Mouse (Mus musculus): ENCODE results near the gene Eif1ax. TPM values are rescaled to one million over a fixed set of nuclear protein-coding genes. Genes with fewer than 3 reads are reported as not detected.
"Not testable (repeated sequence)": the region's sequence is repeated elsewhere in the genome, so short reads cannot be mapped to it uniquely, and the experiment has no call there.

The Eif1ax gene
- polyA plus RNA-seq, 1 experiment, result 127 TPM

GRCm38 (mm10) chrX:159390347-159390962 is 18.5 kb downstream of the Eif1ax start:
- Histone ChIP-seq H3K79me3 (ENCODE audit: low read depth) (no peaks in the 10 kb centered on the region), H3K4me3 (ENCODE audit: insufficient read depth, poor library complexity, severe bottlenecking) (no peak overlapping the region), H3ac (ENCODE audit: control insufficient read depth, insufficient read length, low read depth) (no peak overlapping the region), H3K79me2 (ENCODE audit: control insufficient read depth, insufficient read depth) (no peaks in the 10 kb centered on the region), H3K36me3 (ENCODE audit: control insufficient read depth, insufficient read depth) (peaks cover 17% of the 10 kb centered on the region), H3K27me3 (ENCODE audit: control insufficient read depth, insufficient read depth, insufficient read length) (no peaks in the 10 kb centered on the region)
- TF ChIP-seq MYOG (IDR thresholded peaks at IDR 0.05; ENCODE audit: control insufficient read depth, extremely low read depth, insufficient read length), result no peak
- TF ChIP-seq FOSL1 (IDR thresholded peaks at IDR 0.05; ENCODE audit: insufficient read depth, low read length, poor library complexity, severe bottlenecking), result no peak
- TF ChIP-seq CEBPB (IDR thresholded peaks at IDR 0.05; ENCODE audit: low read depth), result no peak
- no peak for TF ChIP-seq USF1 (IDR thresholded peaks at IDR 0.05; ENCODE audit: low read depth)
- no peak for TF ChIP-seq CTCF (IDR thresholded peaks at IDR 0.05; ENCODE audit: control insufficient read depth, insufficient read depth, insufficient read length)

- Histone ChIP-seq H3K79me3 (ENCODE audit: low read depth) (no peaks in the 10 kb centered on the region), H3K27me3 (ENCODE audit: control insufficient read depth, insufficient read depth, insufficient read length) (no peaks in the 10 kb centered on the region), H3K36me3 (ENCODE audit: control insufficient read depth, insufficient read depth) (peaks cover 11% of the 10 kb centered on the region), H3K4me3 (ENCODE audit: insufficient read depth, poor library complexity, severe bottlenecking) (no peak overlapping the region), H3K79me2 (ENCODE audit: control insufficient read depth, insufficient read depth) (no peaks in the 10 kb centered on the region), H3ac (ENCODE audit: control insufficient read depth, insufficient read length, low read depth) (no peak overlapping the region)
- TF ChIP-seq MYOG (IDR thresholded peaks at IDR 0.05; ENCODE audit: control insufficient read depth, extremely low read depth, insufficient read length) (no peak), CEBPB (IDR thresholded peaks at IDR 0.05; ENCODE audit: low read depth) (no peak), FOSL1 (IDR thresholded peaks at IDR 0.05; ENCODE audit: insufficient read depth, low read length, poor library complexity, severe bottlenecking) (no peak), MAX (IDR thresholded peaks at IDR 0.05) (no peak), USF1 (IDR thresholded peaks at IDR 0.05; ENCODE audit: low read depth) (no peak), CTCF (IDR thresholded peaks at IDR 0.05; ENCODE audit: control insufficient read depth, insufficient read depth, insufficient read length) (no peak), MYOD1 (IDR thresholded peaks at IDR 0.05; ENCODE audit: control insufficient read depth, insufficient read length, low read depth) (no peak)
Observed at GRCm38 (mm10) chrX:159391239-159391638, 19.3 kb downstream of the Eif1ax start.

GRCm38 (mm10) chrX:159409253-159409652 is 37.3 kb downstream of the Eif1ax start:
- no peaks in the 10 kb centered on the region for H3K79me3 ChIP-seq (ENCODE audit: low read depth)
- H3K36me3 ChIP-seq (ENCODE audit: control insufficient read depth, insufficient read depth), result no peaks in the 10 kb centered on the region
- no peak overlapping the region for H3K4me3 ChIP-seq (ENCODE audit: insufficient read depth, poor library complexity, severe bottlenecking)
- no peaks in the 10 kb centered on the region for H3K79me2 ChIP-seq (ENCODE audit: control insufficient read depth, insufficient read depth)
- H3K27me3 ChIP-seq (ENCODE audit: control insufficient read depth, insufficient read depth, insufficient read length), result peaks cover 2% of the 10 kb centered on the region
- H3ac ChIP-seq (ENCODE audit: control insufficient read depth, insufficient read length, low read depth), result no peak overlapping the region
- TF ChIP-seq USF1 (IDR thresholded peaks at IDR 0.05; ENCODE audit: low read depth), result no peak
- no peak for TF ChIP-seq MAX (IDR thresholded peaks at IDR 0.05)
- no peak for TF ChIP-seq FOSL1 (IDR thresholded peaks at IDR 0.05; ENCODE audit: insufficient read depth, low read length, poor library complexity, severe bottlenecking)
- TF ChIP-seq CTCF (IDR thresholded peaks at IDR 0.05; ENCODE audit: control insufficient read depth, insufficient read depth, insufficient read length), result no peak
- no peak for TF ChIP-seq CEBPB (IDR thresholded peaks at IDR 0.05; ENCODE audit: low read depth)
- no peak for TF ChIP-seq MYOG (IDR thresholded peaks at IDR 0.05; ENCODE audit: control insufficient read depth, extremely low read depth, insufficient read length)
- no peak for TF ChIP-seq MYOD1 (IDR thresholded peaks at IDR 0.05; ENCODE audit: control insufficient read depth, insufficient read length, low read depth)

GRCm38 (mm10) chrX:159414130-159414828 is 42.3 kb downstream of the Eif1ax start, which contains the start of gene Map7d2:
Gene Map7d2, plus strand, starts transcription at chrX:159414572.
- Histone ChIP-seq H3K36me3 (ENCODE audit: control insufficient read depth, insufficient read depth) (no peaks in the 10 kb centered on the region), H3K79me2 (ENCODE audit: control insufficient read depth, insufficient read depth) (no peaks in the 10 kb centered on the region), H3ac (ENCODE audit: control insufficient read depth, insufficient read length, low read depth) (no peak within 1 kb of the TSS), H3K79me3 (ENCODE audit: low read depth) (no peaks in the 10 kb centered on the region), H3K27me3 (ENCODE audit: control insufficient read depth, insufficient read depth, insufficient read length) (peaks cover 16% of the 10 kb centered on the region), H3K4me3 (ENCODE audit: insufficient read depth, poor library complexity, severe bottlenecking) (no peak within 1 kb of the TSS)
- TF ChIP-seq FOSL1 (IDR thresholded peaks at IDR 0.05; ENCODE audit: insufficient read depth, low read length, poor library complexity, severe bottlenecking) (no peak), CEBPB (IDR thresholded peaks at IDR 0.05; ENCODE audit: low read depth) (no peak), MYOD1 (IDR thresholded peaks at IDR 0.05; ENCODE audit: control insufficient read depth, insufficient read length, low read depth) (no peak), MYOG (IDR thresholded peaks at IDR 0.05; ENCODE audit: control insufficient read depth, extremely low read depth, insufficient read length) (no peak), USF1 (IDR thresholded peaks at IDR 0.05; ENCODE audit: low read depth) (no peak), CTCF (IDR thresholded peaks at IDR 0.05; ENCODE audit: control insufficient read depth, insufficient read depth, insufficient read length) (no peak), MAX (IDR thresholded peaks at IDR 0.05) (no peak)

GRCm38 (mm10) chrX:159414829-159415673 is 43.1 kb downstream of the Eif1ax start:
- Histone ChIP-seq H3K36me3 (ENCODE audit: control insufficient read depth, insufficient read depth) (no peaks in the 10 kb centered on the region), H3K27me3 (ENCODE audit: control insufficient read depth, insufficient read depth, insufficient read length) (peaks cover 16% of the 10 kb centered on the region), H3K79me2 (ENCODE audit: control insufficient read depth, insufficient read depth) (no peaks in the 10 kb centered on the region), H3K4me3 (ENCODE audit: insufficient read depth, poor library complexity, severe bottlenecking) (no peak overlapping the region), H3K79me3 (ENCODE audit: low read depth) (no peaks in the 10 kb centered on the region), H3ac (ENCODE audit: control insufficient read depth, insufficient read length, low read depth) (no peak overlapping the region)
- TF ChIP-seq MYOD1 (IDR thresholded peaks at IDR 0.05; ENCODE audit: control insufficient read depth, insufficient read length, low read depth) (no peak), MAX (IDR thresholded peaks at IDR 0.05) (no peak), FOSL1 (IDR thresholded peaks at IDR 0.05; ENCODE audit: insufficient read depth, low read length, poor library complexity, severe bottlenecking) (no peak), CEBPB (IDR thresholded peaks at IDR 0.05; ENCODE audit: low read depth) (no peak), USF1 (IDR thresholded peaks at IDR 0.05; ENCODE audit: low read depth) (no peak), MYOG (IDR thresholded peaks at IDR 0.05; ENCODE audit: control insufficient read depth, extremely low read depth, insufficient read length) (no peak), CTCF (IDR thresholded peaks at IDR 0.05; ENCODE audit: control insufficient read depth, insufficient read depth, insufficient read length) (no peak)

- H3K79me2 ChIP-seq (ENCODE audit: control insufficient read depth, insufficient read depth); H3K79me3 ChIP-seq (ENCODE audit: low read depth); H3K27me3 ChIP-seq (ENCODE audit: control insufficient read depth, insufficient read depth, insufficient read length); H3K36me3 ChIP-seq (ENCODE audit: control insufficient read depth, insufficient read depth); H3ac ChIP-seq (ENCODE audit: control insufficient read depth, insufficient read length, low read depth); H3K4me3 ChIP-seq (ENCODE audit: insufficient read depth, poor library complexity, severe bottlenecking): not testable (repeated sequence)
Observed at GRCm38 (mm10) chrX:159430507-159430906, 58.5 kb downstream of the Eif1ax start.
